Mouse (Mus musculus) forebrain, embryonic 15.5 days (tissue): Measurements from ENCODE around the gene Adprm. TPM values are rescaled to one million over a fixed set of nuclear protein-coding genes. Genes with fewer than 3 reads are reported as not detected.
A peak's percentile ranks its signal among the peaks of the same experiment; 100 is the strongest.

Source experiments
- ATAC-seq: fragments of 200-750 bp; cut with Nextera tagmentation; replicated peaks from 2 replicates; pipeline ENCODE4 v1.8.0; 2017; ENCODE audit warnings: mild to moderate bottlenecking, moderate TSS enrichment, moderate library complexity
- H3K27ac ChIP-seq: fragments of 300-500 bp; sonication (generic); replicated peaks from 2 replicates; pipeline ENCODE4 v1.5.1; 2015; ENCODE audit warnings: mild to moderate bottlenecking, inconsistent platforms
- H3K27me3 ChIP-seq: fragments of 300-500 bp; sonication (generic); 2 replicates; pipeline ENCODE4 v1.6.1; 2015; ENCODE audit warnings: inconsistent platforms
- H3K36me3 ChIP-seq: fragments of 300-500 bp; sonication (generic); 2 replicates; pipeline ENCODE4 v1.6.1; 2015; ENCODE audit warnings: mild to moderate bottlenecking, inconsistent platforms
- H3K4me1 ChIP-seq: fragments of 300-500 bp; sonication (generic); 2 replicates; pipeline ENCODE4 v1.6.1; 2015; ENCODE audit warnings: inconsistent platforms
- H3K4me2 ChIP-seq: fragments of 300-500 bp; sonication (generic); replicated peaks from 2 replicates; pipeline ENCODE4 v1.6.1; 2015; ENCODE audit warnings: mild to moderate bottlenecking, inconsistent platforms
- H3K4me3 ChIP-seq: fragments of 300-500 bp; sonication (generic); 2 replicates; pipeline ENCODE4 v1.5.1; 2015; ENCODE audit warnings: mild to moderate bottlenecking, inconsistent platforms
- H3K9ac ChIP-seq: fragments of 300-500 bp; sonication (generic); replicated peaks from 2 replicates; pipeline ENCODE4 v1.6.1; 2015; ENCODE audit warnings: mild to moderate bottlenecking, inconsistent platforms
- H3K9me3 ChIP-seq: fragments of 300-500 bp; sonication (generic); 2 replicates; pipeline ENCODE4 v1.6.1; 2016; ENCODE audit warnings: inconsistent platforms
- WGBS: fragments of 180-500 bp; shearing (Covaris S2); methylation state at CpG from one replicate; pipeline ENCODE4 v1.1.7; 2015; ENCODE audit warnings: mixed read lengths; 5-methylcytosine and 5-hydroxymethylcytosine counted together
- polyA plus RNA-seq: library from polyadenylated mRNA; unstranded; fragments of >200 nt; fragmentation: Nextera tagmentation; extraction: Ambion mirVana; gene quantifications from 2 replicates; pipeline ENCODE4 v1.2.1, GENCODE M21; 2015

Gene Adprm
- polyA plus RNA-seq, 1 experiment from 2014 or later: 34.2 TPM

DNA sequence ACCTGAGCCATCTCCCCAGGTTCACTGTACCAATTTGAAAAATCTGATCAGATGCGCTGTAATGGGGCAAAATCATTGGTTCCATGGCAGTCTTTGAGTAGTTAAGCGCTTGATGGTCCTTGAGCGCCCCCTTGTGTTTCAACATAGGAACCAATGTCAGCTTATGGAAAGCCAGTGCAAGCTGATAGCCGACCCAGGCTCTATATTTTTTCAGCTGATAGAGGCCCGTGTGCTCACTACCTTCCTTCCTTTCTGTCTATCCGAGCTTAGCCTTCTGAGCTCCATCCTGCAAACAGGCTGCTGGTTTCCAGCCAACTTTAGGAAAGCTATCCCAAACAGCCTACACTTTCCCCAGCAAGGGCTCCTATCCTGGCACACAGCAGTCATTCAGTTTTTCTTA, 33.1 kb upstream of the Adprm start:
- Histone ChIP-seq H3K27me3 (peaks cover 18% of the 10 kb centered on the region; the same call in 1 of the 2 replicates), H3K9me3 (no peaks in the 10 kb centered on the region), H3K9ac (no peak overlapping the region), H3K27ac (no peak overlapping the region), H3K4me1 (no peaks in the 10 kb centered on the region), H3K36me3 (no peaks in the 10 kb centered on the region), H3K4me3 (no peak overlapping the region), H3K4me2 (no peak overlapping the region)
- ATAC-seq: no peak; the same call in 1 of the 2 replicates
- WGBS: 2% methylated on average over 6 of the region's 6 CpGs

GRCm38 (mm10) chr11:67083712-67084340, 31.4 kb upstream of the Adprm start:
- Histone ChIP-seq H3K9ac (no peak overlapping the region), H3K27me3 (peaks cover 18% of the 10 kb centered on the region; the same call in 1 of the 2 replicates), H3K4me1 (no peaks in the 10 kb centered on the region), H3K27ac (no peak overlapping the region), H3K4me3 (no peak overlapping the region), H3K9me3 (no peaks in the 10 kb centered on the region), H3K36me3 (no peaks in the 10 kb centered on the region), H3K4me2 (no peak overlapping the region)
- no peak for ATAC-seq
- 37% methylated on average over 32 of the region's 32 CpGs for WGBS

GRCm38 (mm10) chr11:67083239-67083638, 30.8 kb upstream of the Adprm start:
- no peaks in the 10 kb centered on the region for H3K36me3 ChIP-seq
- no peaks in the 10 kb centered on the region for H3K9me3 ChIP-seq
- H3K27ac ChIP-seq: no peak overlapping the region
- no peak overlapping the region for H3K9ac ChIP-seq
- H3K4me1 ChIP-seq: no peaks in the 10 kb centered on the region
- no peak for ATAC-seq
- H3K4me2 ChIP-seq: no peak overlapping the region
- peaks cover 18% of the 10 kb centered on the region; the same call in 1 of the 2 replicates for H3K27me3 ChIP-seq
- WGBS: 53% methylated on average over 6 of the region's 6 CpGs
- no peak overlapping the region for H3K4me3 ChIP-seq

DNA sequence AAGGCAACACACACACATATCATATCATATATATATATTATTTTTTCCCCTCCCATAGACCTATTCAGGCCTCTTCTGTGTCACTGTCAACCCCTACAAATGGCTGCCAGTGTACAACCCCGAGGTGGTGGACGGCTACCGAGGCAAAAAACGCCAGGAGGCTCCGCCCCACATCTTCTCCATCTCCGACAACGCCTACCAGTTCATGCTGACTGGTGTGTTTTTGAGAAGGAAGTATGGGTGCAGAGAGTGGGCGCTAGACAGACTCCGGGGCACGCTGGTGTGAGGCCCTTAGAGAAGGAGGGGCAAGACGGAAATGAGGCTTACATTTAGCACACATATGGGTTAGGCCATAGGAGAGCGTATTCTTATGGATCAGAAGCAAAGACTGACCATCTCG, 30.4 kb upstream of the Adprm start:
- no peaks in the 10 kb centered on the region for H3K9me3 ChIP-seq
- H3K4me3 ChIP-seq: no peak overlapping the region
- H3K4me1 ChIP-seq: no peaks in the 10 kb centered on the region
- no peak for ATAC-seq
- no peak overlapping the region for H3K27ac ChIP-seq
- no peak overlapping the region for H3K9ac ChIP-seq
- no peak overlapping the region for H3K4me2 ChIP-seq
- H3K27me3 ChIP-seq: peaks cover 18% of the 10 kb centered on the region; the same call in 1 of the 2 replicates
- no peaks in the 10 kb centered on the region for H3K36me3 ChIP-seq
- 83% methylated on average over 13 of the region's 13 CpGs for WGBS

GRCm38 (mm10) chr11:67082188-67082587, 29.8 kb upstream of the Adprm start:
- 0 out of 2 replicates have a peak, but pooled peaks cover 3% of the 10 kb centered on the region for H3K4me1 ChIP-seq
- H3K27me3 ChIP-seq: peaks cover 18% of the 10 kb centered on the region; the same call in 1 of the 2 replicates
- WGBS: 92% methylated on average over 7 of the region's 7 CpGs
- H3K27ac ChIP-seq: no peak overlapping the region
- no peak overlapping the region for H3K9ac ChIP-seq
- H3K4me2 ChIP-seq: no peak overlapping the region
- no peak for ATAC-seq
- H3K36me3 ChIP-seq: no peaks in the 10 kb centered on the region
- H3K9me3 ChIP-seq: no peaks in the 10 kb centered on the region
- H3K4me3 ChIP-seq: no peak overlapping the region

GRCm38 (mm10) chr11:67081125-67081649, 28.8 kb upstream of the Adprm start:
- H3K27me3 ChIP-seq: peaks cover 18% of the 10 kb centered on the region; the same call in 1 of the 2 replicates
- no peak overlapping the region for H3K27ac ChIP-seq
- H3K36me3 ChIP-seq: no peaks in the 10 kb centered on the region
- no peak overlapping the region for H3K9ac ChIP-seq
- 6% methylated on average over 11 of the region's 11 CpGs for WGBS
- H3K4me2 ChIP-seq: no peak overlapping the region
- 0 out of 2 replicates have a peak, but pooled peaks cover 3% of the 10 kb centered on the region for H3K4me1 ChIP-seq
- no peaks in the 10 kb centered on the region for H3K9me3 ChIP-seq
- H3K4me3 ChIP-seq: no peak overlapping the region
- peak; percentile 40; the same call in 1 of the 2 replicates for ATAC-seq

DNA sequence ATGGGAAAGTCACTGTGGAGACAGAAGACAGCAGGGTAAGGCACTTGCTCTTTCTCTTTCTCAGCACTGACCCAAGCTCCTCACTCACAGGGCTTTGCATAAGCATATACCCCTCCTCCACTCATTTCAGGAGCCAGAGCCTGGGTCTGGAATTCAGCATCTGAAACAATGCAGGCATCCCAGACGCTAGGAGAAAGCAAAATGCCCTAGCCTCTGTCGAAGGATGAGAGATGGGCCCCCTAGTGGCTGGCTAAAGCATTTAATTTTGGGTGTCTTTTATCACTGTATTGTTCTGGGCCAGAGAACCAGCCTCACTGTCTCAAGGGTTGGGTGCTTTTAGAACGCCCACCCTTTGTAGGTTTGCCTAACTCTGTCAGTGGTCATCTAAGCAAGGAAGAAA, 27.8 kb upstream of the Adprm start:
- 2% methylated on average over 3 of the region's 3 CpGs for WGBS
- no peak overlapping the region for H3K4me2 ChIP-seq
- no peak overlapping the region for H3K27ac ChIP-seq

DNA sequence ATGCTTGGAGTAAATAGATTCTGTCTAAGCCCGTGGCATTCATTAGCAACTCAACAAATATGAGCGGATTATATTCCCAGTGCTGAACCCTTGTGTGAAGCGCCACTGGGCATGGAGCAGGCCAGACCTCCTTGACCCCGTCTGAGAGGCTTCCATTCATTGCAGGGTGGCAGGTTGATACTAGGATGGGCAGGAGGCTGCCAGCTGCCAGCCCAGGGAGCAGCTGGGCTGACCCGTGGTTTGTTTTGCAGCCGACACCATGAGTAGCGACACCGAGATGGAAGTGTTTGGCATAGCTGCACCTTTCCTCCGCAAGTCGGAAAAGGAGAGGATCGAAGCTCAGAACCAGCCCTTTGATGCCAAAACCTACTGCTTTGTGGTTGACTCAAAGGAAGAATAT, 27.3 kb upstream of the Adprm start:
- ATAC-seq: no peak

More for the DNA sequence above, 27.8 kb upstream of the Adprm start:
- H3K9ac ChIP-seq: no peak overlapping the region
- 0 out of 2 replicates have a peak, but pooled peaks cover 3% of the 10 kb centered on the region for H3K4me1 ChIP-seq
- no peak overlapping the region for H3K4me3 ChIP-seq
- no peaks in the 10 kb centered on the region for H3K36me3 ChIP-seq
- no peaks in the 10 kb centered on the region for H3K9me3 ChIP-seq
- H3K27me3 ChIP-seq: peaks cover 17% of the 10 kb centered on the region; the same call in 1 of the 2 replicates
- ATAC-seq: no peak; the same call in 1 of the 2 replicates

DNA sequence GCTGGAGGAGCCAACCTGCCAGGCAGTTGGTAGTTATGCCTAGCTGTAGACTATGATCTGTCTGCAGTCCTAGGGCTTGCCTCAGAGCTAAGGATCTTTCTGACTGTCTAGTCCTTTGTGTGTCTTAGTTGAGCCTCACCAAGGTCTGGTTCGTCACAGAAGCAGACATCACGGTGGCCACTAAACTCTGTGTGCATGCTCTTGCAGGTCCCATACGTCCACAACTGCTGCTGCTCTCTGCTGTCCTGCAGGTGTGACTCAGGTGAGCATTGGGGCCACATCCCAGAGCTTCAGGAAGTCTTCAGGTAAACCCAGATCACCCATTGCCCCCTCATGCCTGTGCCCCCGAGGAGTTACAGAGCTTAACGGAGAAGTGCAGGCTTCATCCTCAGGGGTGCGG, 26.5 kb upstream of the Adprm start:
- H3K9me3 ChIP-seq: no peaks in the 10 kb centered on the region
- WGBS: 94% methylated on average over 6 of the region's 6 CpGs
- H3K4me1 ChIP-seq: 0 out of 2 replicates have a peak, but pooled peaks cover 3% of the 10 kb centered on the region
- no peak for ATAC-seq
- H3K4me3 ChIP-seq: no peak overlapping the region
- H3K27ac ChIP-seq: no peak overlapping the region
- no peak overlapping the region for H3K4me2 ChIP-seq
- no peaks in the 10 kb centered on the region for H3K36me3 ChIP-seq
- H3K27me3 ChIP-seq: 0 out of 2 replicates have a peak, but pooled peaks cover 5% of the 10 kb centered on the region
- H3K9ac ChIP-seq: no peak overlapping the region

More for the DNA sequence above, 27.3 kb upstream of the Adprm start:
- no peak overlapping the region for H3K4me3 ChIP-seq
- no peak overlapping the region for H3K4me2 ChIP-seq
- H3K4me1 ChIP-seq: 0 out of 2 replicates have a peak, but pooled peaks cover 3% of the 10 kb centered on the region
- H3K27me3 ChIP-seq: peaks cover 13% of the 10 kb centered on the region; the same call in 1 of the 2 replicates
- H3K36me3 ChIP-seq: no peaks in the 10 kb centered on the region
- H3K9ac ChIP-seq: no peak overlapping the region
- WGBS: 53% methylated on average over 11 of the region's 11 CpGs
- H3K9me3 ChIP-seq: no peaks in the 10 kb centered on the region
- H3K27ac ChIP-seq: no peak overlapping the region

- Histone ChIP-seq H3K4me1 (0 out of 2 replicates have a peak, but pooled peaks cover 3% of the 10 kb centered on the region), H3K9me3 (no peaks in the 10 kb centered on the region), H3K36me3 (no peaks in the 10 kb centered on the region), H3K27me3 (no peaks in the 10 kb centered on the region), H3K27ac (no peak within 1 kb of the TSS), H3K9ac (no peak within 1 kb of the TSS), H3K4me3 (no peak within 1 kb of the TSS), H3K4me2 (no peak within 1 kb of the TSS)
- WGBS: 90% methylated on average over 5 of the region's 5 CpGs
- ATAC-seq: no peak
Observed at GRCm38 (mm10) chr11:67078000-67078399, 25.6 kb upstream of the Adprm start, which contains the start of gene Myh3. Gene Myh3, plus strand, starts transcription at chr11:67078300.

DNA sequence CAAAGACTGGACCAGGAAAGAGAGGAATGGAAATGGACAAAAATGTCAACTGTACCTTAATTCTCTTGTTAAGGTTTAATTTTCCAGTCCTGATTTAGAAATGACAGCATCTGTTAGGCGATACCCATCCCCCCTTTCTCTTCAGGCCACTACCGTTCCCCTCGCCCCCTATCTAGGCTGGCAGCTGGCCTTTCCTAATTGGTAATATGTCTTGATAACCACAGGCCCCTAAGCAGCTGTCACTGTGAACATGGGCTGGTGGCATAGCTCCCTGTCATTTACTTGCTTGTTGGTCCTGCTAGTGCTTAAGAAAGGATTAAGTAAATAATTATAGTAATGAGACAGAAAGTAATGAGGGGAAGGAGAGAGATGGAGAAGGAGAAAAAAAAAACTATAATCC, 25.0 kb upstream of the Adprm start:
- 40% methylated on average over 3 of the region's 3 CpGs for WGBS
- H3K36me3 ChIP-seq: no peaks in the 10 kb centered on the region
- no peaks in the 10 kb centered on the region for H3K9me3 ChIP-seq
- no peak overlapping the region for H3K4me3 ChIP-seq
- H3K9ac ChIP-seq: no peak overlapping the region
- H3K27ac ChIP-seq: no peak overlapping the region
- no peak overlapping the region for H3K4me2 ChIP-seq
- no peaks in the 10 kb centered on the region for H3K27me3 ChIP-seq
- 0 out of 2 replicates have a peak, but pooled peaks cover 3% of the 10 kb centered on the region for H3K4me1 ChIP-seq
- ATAC-seq: no peak

GRCm38 (mm10) chr11:67076781-67077180, 24.4 kb upstream of the Adprm start:
- no peak overlapping the region for H3K4me3 ChIP-seq
- no peak for ATAC-seq
- H3K9ac ChIP-seq: no peak overlapping the region
- no peaks in the 10 kb centered on the region for H3K27me3 ChIP-seq
- no peaks in the 10 kb centered on the region for H3K9me3 ChIP-seq
- no peak overlapping the region for H3K27ac ChIP-seq
- H3K4me2 ChIP-seq: no peak overlapping the region
- 0 out of 2 replicates have a peak, but pooled peaks cover 3% of the 10 kb centered on the region for H3K4me1 ChIP-seq
- no peaks in the 10 kb centered on the region for H3K36me3 ChIP-seq
- WGBS: 89% methylated on average over 5 of the region's 5 CpGs
